Mouse (Mus musculus) myocyte (in vitro differentiated cells): ENCODE measurements at regions not wholly inside any gene's neighbourhood (a gene's known extent, or its start where the extent isn't known, plus 50 kb on each side); places are given as distances from the start of the nearest gene placed in this dataset.

Experiments
- POLR2A ChIP-seq: IDR thresholded peaks from one replicate; pipeline ENCODE4 v1.6.1; 2011; ENCODE audit warnings: low read depth, mild to moderate bottlenecking, control low read depth, moderate library complexity; ENCODE audit not compliant: insufficient read length
- POLR2AphosphoS2 ChIP-seq: IDR thresholded peaks from one replicate; pipeline ENCODE4 v1.6.1; 2011; ENCODE audit warnings: low read depth, control low read depth; ENCODE audit not compliant: insufficient read length

- no peak for TF ChIP-seq POLR2A
- TF ChIP-seq POLR2AphosphoS2 = no peak
Observed at GRCm38 (mm10) chr5:118361133-118361852, 116.3 kb downstream of the 2410131K14Rik start.
